Mouse (Mus musculus) v-Abl transformed pro-B cells (cell line): ENCODE measurements around the gene Pak2.

Source experiments
- in situ Hi-C, 2 experiments: fragments of 400-800 bp; cut with MboI; formaldehyde crosslinking; loops; one replicate each; pipeline ENCODE4 v1.15.1; 2025; ENCODE audit not compliant: unreplicated experiment in 2 of 2

The Pak2 gene

DNA sequence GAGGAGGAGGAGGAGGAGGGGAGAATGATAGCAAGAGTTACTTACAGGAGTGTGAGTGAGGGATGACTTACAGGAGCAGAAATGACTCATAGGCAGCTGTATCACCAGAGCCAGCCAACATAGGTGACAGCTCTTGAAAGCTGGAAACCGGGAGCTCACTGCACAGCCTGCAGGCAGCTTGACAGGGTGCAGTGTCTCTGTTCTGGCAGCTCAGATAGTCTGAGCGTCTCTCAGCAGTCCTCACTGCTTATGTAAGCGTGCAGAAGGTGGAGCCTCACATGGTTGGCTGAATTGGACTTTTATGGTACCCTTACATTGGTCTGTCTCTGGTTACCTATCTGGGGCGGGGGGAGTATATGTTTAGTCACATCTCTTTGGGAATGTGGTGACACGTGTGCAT, 69.2 kb downstream of the Pak2 start:
- in situ Hi-C loops: no loop called here

DNA sequence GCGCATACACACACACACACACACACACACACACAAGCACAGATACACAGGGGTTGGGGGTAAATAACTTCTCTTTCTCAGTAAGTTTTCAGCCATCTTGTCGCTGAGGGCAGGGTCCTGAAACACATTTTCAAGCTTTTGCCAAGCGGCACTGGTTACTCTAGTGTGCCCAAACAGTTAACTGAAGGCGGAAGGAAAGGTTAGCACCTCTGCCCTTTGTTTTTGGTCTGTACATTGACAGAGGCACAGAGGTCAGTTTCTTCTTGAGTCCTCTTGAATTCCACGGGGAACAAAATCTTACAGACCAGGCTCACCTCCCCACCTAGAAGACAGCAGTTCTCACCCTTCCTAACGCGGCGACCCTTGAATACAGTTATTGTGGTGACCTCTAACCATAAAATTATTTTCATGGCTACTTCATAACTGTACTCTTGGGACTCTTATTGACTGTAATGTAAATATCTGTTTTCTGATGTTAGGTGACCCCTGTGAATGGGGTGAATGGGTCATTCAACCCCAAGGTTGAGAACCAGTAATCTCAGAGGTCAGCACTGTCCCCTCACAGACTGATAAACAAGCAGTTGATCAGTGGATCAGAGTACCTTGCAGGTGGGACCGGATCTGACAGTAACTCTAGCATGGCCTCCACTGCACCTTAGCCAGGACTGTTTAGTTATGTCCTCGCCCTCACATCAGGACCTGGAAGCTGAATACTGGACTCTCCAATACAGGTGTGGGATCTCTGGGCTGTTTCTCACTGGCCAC, 70.4 kb downstream of the Pak2 start:
- in situ Hi-C loops: no loop called here

- in situ Hi-C loops: loop anchor here (5.0 kb wide), 1 partner anchor 57 kb away; the partner anchor contains the start of genes 0610012G03Rik (in 2 of the 2) and Ncbp2 (in 2 of the 2)
These were observed 74.4 kb downstream of the Pak2 start for GRCm38 (mm10) chr16:32004731-32005130.

- in situ Hi-C loops: loop anchor here (5.0 kb wide), 1 partner anchor 55 kb away; the partner anchor contains the start of genes 0610012G03Rik (in 2 of the 2) and Ncbp2 (in 2 of the 2)
These were observed 76.3 kb downstream of the Pak2 start, which contains the start of gene Senp5 for GRCm38 (mm10) chr16:32002509-32003477. Senp5 (minus strand) TSS chr16:32003287.

GRCm38 (mm10) chr16:31996371-31996770, 82.8 kb downstream of the Pak2 start:
- in situ Hi-C loops: no loop called here

DNA sequence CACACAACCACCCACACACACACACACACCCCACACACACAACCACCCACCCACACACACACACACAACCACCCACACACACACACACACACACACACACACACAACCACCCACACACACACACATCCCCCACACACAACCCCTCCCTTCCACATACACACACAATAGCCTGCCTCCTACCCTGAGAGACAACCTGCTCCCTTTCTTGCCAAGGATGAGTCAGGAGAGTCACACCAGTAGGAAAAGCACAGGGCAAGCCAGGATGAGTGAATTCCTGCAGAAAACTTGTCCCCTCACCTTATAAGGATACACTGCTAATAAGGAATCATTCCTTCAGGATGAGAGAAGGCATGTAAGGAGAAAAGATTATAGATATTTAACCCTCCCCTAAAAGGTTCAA, 85.2 kb downstream of the Pak2 start:
- in situ Hi-C loops: no loop called here

DNA sequence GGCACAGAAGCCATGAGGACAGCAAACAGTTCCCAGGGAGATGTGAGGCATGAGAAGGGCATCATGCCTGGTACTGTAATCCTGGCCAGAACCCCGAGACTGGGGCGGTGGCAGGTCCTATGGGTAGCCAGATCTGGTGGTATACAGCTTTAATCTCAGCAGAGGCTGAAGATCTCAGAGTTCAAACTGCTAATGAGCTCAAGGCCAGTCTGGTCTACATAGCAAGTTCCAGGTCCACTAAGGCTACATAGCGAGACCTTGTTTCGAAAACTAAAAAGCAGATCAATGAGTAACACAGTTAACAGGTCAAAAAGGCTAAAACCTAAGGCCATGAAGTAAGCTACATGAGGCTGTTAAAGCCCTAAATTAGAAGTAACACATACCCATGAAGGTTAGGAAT, 85.9 kb downstream of the Pak2 start:
- in situ Hi-C loops: no loop called here

- in situ Hi-C loops: no loop called here
These were observed 87.1 kb downstream of the Pak2 start for GRCm38 (mm10) chr16:31992039-31992438.

DNA sequence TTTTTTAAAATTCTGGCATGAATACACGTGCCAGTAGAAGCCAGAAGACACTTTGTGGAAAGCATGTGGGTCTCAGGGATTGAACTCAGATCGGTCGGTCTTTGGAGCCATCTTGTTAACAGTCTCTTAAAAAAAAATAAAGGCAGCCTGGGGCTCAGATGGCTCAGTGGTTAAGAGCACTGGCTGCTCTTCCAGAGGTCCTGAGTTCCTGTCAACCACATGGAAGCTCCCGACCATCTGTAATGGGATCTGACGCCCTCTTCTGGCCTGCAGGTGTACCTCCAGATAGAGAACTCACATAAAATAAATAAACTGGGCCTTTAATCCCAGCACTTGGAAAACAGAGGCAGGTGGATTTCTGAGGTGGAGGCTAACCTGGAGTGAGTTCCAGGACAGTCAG, 98.2 kb downstream of the Pak2 start:
- in situ Hi-C loops: no loop called here

- in situ Hi-C loops: no loop called here
These were observed 99.6 kb downstream of the Pak2 start for GRCm38 (mm10) chr16:31979501-31979900.

- in situ Hi-C loops: no loop called here
These were observed 103.9 kb downstream of the Pak2 start for GRCm38 (mm10) chr16:31975258-31975657.
